Mouse (Mus musculus): ENCODE measurements around the gene Bnip3.

The Bnip3 gene

GRCm38 (mm10) chr7:138845544-138846391, 63.6 kb downstream of the Bnip3 start, which contains the start of the genes Ppp2r2d and Mapk1ip1:
Gene Ppp2r2d (plus strand): TSS chr7:138846079.
Gene Mapk1ip1 (minus strand): TSS chr7:138846273.
- DNase-seq (ENCODE audit: low read depth, low spot score) = peak; percentile 95

- no peak for DNase-seq (ENCODE audit: low read depth, low spot score)
These were observed 64.2 kb downstream of the Bnip3 start for GRCm38 (mm10) chr7:138845111-138845510.

DNA sequence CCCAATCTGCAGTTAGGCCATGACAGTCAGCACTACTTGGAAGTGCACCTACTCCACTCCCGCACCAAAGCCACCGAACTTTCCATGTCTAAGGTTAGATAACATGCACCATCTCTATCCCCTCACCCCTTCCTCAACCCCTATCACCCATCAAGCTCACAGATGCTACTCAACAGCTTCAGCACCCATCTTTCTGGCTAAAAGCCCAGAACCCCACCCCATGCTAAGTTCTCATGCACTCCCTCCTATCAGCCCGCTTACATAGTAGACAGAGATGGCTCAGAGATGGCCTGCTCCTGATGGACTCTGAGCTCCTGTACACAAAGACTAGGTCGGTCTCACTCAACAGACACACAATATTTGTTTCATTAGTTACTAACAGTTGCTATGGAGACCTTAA, 65.9 kb downstream of the Bnip3 start:
- DNase-seq (ENCODE audit: low read depth, low spot score) = no peak

GRCm38 (mm10) chr7:138841436-138842151, 67.7 kb downstream of the Bnip3 start:
- no peak for DNase-seq (ENCODE audit: low read depth, low spot score)
